Mouse (Mus musculus): ENCODE measurements around the gene Ndufb10. TPM values are rescaled to one million over a fixed set of nuclear protein-coding genes. Genes with fewer than 3 reads are reported as not detected.
A peak's percentile ranks its signal among the peaks of the same experiment; 100 is the strongest.
"Not testable (repeated sequence)": the region's sequence is repeated elsewhere in the genome, so short reads cannot be mapped to it uniquely, and the experiment has no call there.

The Ndufb10 gene
- total RNA-seq, 4 experiments from 2014 or later: 208 to 258 (median 238) TPM

DNA sequence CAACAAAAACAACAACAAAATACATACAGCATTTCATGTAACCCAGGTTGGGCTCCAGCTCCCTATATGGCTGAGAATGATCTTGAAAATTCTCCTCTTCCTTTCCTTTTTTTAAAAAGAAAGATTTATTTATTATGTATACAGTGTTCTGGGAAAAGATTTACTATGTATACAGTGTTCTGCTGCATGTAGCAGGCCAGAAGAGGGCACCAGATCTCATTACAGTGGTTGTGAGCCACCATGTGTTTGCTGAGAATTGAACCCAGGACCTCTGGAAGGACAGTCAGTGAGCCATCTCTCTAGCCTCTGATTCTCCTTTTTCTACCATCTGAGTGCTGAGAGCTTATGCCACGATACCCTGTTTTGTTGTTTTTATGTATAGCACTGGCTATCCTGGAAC, 10.2 kb upstream of the Ndufb10 start:
- DNase-seq (ENCODE audit: low spot score in 2 of 2): no peak

GRCm38 (mm10) chr17:24733434-24734050, 9.3 kb upstream of the Ndufb10 start:
- no peak for DNase-seq (ENCODE audit: low spot score in 2 of 2)

DNA sequence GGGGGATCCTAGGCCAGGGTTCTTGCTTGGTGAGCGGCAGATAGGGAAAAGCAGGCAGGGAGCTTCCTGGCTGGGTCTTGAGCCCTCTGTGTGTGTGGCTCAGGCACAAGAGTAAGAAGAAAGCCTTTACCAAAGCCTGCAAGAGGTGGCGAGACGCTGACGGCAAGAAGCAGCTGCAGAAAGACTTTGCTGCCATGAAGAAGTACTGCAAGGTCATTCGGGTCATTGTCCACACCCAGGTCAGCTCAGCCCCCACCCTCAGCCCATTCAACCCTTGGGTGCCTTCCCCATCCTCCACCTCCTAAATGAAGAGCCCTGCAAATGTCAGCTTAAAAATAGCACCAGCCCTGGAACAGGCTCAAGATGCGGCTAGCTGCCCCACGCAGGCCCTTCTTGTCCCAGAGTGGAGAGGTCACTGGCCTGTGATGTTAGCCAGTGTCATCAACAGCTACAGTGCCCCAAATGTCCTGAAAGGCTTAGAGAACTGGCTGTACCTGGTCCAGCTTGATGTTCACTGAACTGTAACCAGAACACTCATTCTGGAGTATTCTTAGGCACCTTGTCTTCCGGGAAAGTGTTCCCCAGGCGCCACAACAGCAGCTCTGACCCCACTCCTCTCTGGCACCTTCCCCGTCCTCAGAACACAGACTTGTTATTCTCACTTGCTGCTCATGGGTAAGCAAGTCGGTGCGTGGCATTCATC, 8.1 kb upstream of the Ndufb10 start:
- DNase-seq (ENCODE audit: low spot score in 2 of 2): no peak

- no peak for DNase-seq (ENCODE audit: low spot score in 2 of 2)
Observed at GRCm38 (mm10) chr17:24730787-24731186, 6.5 kb upstream of the Ndufb10 start.

DNA sequence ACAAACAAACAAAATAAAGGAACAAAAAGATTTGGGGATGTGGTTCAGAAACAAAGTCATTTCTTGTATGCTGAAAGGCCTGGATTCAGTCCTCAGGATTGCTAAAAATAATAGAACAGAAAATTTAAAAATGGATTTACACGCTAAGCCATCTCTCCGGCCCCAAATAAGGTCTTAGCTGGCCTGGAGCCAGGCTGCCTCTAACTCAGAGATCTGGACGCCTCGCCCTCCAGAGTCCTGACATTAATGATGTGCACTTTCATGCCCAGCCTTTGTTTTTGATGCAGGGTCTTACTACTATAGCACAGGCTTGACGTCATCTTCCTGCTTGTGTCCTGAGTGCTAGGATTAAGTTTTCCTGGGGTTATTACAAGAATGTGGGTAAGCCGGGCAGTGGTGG, 4.8 kb upstream of the Ndufb10 start:
- no peak for DNase-seq (ENCODE audit: low spot score in 2 of 2)

GRCm38 (mm10) chr17:24728184-24728583, 3.9 kb upstream of the Ndufb10 start:
- no peak for DNase-seq (ENCODE audit: low spot score in 2 of 2)

GRCm38 (mm10) chr17:24727618-24728017, 3.3 kb upstream of the Ndufb10 start, which contains the start of gene Rpl3l:
TSS of gene Rpl3l (plus strand) at chr17:24727820.
- no peak for DNase-seq (ENCODE audit: low spot score in 2 of 2)

DNA sequence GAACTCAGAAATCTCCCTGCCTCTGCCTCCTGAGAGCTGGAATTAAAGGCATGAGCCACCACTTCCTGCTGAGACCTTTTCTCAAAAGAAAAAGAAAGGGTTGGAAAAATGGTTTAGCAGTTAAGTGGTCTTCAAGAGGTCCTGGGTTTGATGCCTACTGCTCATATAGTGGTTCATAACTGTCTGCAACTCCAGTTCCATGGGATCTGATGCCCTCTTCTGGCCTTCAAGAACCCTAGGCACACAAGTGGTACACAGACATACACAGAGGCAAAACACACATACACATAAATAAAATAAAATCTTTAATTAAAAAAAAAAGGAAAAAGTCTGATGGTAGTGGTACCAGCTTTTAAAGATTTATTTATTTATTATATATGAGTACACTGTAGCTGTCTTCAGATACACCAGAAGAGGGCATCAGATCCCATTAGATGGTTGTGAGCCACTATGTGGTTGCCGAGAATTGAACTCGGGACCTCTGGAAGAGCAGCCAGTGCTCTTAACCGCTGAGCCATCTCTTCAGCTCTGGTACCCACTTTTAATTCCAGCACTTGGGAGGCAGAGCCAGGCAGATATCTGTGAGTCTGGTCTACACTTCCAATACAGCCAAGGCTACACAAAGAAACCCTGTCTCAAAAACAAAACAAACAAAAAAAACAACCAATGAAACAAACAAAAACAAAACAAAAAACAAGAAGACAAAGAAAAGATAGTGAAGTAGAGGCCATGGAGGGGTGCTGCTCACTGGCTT, 1.5 kb upstream of the Ndufb10 start:
- DNase-seq (ENCODE audit: low spot score in 2 of 2): no peak

DNA sequence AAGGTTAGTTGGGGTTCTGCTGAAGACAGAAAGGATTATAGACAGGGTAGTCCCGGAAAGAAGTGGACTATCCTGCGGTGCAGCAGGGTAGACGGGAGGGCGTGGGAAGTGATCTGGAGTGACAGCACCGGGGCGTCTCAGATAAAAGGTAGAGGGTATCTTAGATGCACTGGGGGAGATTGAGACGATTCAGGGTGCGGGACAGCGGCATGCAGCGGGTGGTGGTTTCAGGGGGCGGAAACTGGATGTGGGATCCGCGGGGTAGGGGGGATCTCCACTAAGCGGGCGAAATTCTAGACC, 447 bp downstream of the Ndufb10 start:
- no peak for DNase-seq (ENCODE audit: low spot score in 2 of 2)

GRCm38 (mm10) chr17:24723122-24723880, 977 bp downstream of the Ndufb10 start:
- no peak for DNase-seq (ENCODE audit: low spot score in 2 of 2)

DNA sequence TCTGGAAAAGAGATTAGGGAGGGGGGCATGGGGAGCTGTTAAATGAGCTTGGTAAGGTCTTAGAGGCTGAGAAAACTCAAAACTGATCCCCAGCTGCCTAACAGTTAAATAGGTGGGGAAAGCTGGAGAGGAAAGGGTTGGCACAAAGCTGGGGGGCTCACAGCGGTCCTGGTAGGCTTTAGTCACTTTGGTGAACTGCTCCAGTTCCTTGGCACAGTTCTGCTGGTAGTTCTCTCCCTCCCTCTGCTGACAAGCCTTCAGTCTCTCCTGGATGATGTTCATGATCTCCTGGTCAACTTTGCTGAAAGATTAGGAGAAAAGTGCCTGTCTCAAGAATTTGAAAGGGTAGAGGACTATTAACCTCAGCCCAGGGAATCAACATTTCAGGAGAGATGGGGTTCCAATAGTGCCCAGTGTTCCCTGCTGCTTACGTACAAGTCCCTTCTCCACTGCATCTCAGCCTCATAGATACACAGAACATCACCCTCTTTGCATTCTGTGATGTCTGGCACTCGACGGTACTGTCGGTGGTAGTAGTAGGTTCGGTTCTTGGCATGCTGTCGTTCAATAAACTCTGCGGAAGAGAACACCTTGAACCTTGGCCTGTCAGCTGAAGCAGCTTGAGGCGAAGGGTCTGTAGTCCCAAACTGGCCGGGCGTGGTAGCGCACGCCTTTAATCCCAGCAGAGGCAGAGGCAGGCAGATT, 1.9 kb downstream of the Ndufb10 start:
- no peak for DNase-seq (ENCODE audit: low spot score in 2 of 2)

DNA sequence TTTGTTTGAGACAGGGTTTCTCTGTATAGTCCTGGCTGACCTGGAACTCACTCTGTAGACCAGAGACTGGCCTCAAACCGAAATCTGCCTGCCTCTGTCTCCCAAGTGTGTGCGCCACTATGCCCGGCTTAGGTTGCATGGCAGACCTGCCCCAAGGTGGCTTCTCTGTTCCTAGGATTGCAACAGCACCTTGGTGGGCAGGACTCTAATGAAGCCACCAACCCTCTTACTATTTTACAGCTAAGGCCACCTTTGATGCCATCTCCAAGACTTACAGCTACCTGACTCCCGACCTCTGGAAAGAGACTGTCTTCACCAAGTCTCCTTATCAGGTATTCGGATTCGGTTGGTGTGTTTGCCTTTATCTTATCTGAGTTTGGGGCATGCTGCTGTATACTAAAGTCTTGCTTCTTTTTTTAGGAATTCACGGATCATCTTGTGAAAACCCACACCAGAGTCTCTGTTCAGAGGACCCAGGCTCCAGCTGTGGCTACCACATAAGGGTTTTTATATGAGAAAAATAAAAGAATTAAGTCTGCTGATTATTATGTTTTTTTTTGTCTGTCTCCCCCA, 2.8 kb downstream of the Ndufb10 start:
- DNase-seq (ENCODE audit: low spot score in 2 of 2): not testable (repeated sequence)

DNA sequence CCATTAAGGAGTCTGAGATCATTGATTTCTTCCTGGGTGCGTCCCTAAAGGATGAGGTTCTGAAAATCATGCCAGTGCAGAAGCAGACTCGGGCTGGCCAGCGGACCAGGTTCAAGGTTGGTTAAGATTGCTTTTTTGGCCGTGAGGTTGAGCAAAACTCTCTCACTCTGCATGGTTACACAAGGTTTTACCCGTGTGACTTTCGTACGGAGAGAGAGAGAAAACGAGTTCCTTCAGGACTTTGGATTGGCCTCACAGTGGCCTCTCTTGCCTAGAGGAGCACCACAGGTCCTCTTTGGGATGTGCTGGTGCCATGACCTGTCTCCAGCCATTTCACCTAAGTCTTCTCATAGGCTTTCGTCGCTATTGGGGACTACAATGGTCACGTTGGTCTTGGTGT, 3.7 kb downstream of the Ndufb10 start:
- not testable (repeated sequence) for DNase-seq (ENCODE audit: low spot score in 2 of 2)

- peak; percentile 96 to 99 for DNase-seq (ENCODE audit: low spot score in 2 of 2)
Observed at GRCm38 (mm10) chr17:24719494-24720222, 4.6 kb downstream of the Ndufb10 start.

GRCm38 (mm10) chr17:24718938-24719337, 5.3 kb downstream of the Ndufb10 start:
- DNase-seq (ENCODE audit: low spot score in 2 of 2): not testable (repeated sequence)

DNA sequence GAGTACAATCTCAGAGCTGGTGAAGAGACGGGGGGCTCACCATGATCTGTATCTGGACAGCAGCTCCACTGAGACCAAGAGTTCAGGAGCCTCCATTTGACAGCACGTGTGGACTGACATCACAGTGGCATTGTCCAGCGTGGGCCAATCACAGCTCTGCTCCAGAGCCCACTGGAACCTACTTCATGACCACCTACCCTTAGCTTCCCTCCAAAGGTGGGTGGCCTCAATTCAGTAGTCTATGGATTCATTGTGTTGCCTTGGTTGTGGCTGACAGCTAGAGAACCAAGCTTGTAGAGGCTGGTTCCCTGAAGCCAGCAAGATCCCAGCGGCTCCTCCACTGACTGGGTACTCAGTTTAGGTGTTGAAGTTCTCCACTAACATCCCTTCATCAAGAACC, 6.3 kb downstream of the Ndufb10 start, which contains the start of the genes Rnf151 and Rps2:
Gene Rnf151, minus strand, starts transcription at position 121 of the 400 bp plus-strand sequence.
Gene Rps2, plus strand, starts transcription at position 174 of the 400 bp plus-strand sequence.
- no peak for DNase-seq (ENCODE audit: low spot score in 2 of 2)

GRCm38 (mm10) chr17:24716166-24716682, 8.1 kb downstream of the Ndufb10 start:
- no peak for DNase-seq (ENCODE audit: low spot score in 2 of 2)

DNA sequence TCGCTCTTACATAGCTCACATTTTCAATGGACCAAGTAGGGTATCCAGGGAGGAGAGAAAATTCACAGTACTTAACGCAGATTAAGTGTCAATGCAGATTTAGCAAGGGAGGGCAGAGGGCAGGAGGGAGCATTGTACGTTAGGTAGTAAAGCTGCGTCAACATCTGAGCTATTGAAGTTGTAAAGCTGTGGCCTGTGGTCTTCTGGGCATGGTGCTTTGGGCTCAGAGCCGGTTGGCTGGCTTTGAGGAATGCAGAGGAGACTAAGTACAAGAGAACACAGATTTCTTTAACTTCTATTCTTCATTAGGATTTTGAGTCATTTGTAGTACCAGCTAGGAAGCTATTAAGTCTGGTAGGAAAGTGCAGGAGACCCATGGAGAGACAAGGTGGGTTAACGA, 8.7 kb downstream of the Ndufb10 start:
- no peak for DNase-seq (ENCODE audit: low spot score in 2 of 2)

- no peak for DNase-seq (ENCODE audit: low spot score in 2 of 2)
Observed at GRCm38 (mm10) chr17:24708646-24709045, 15.6 kb downstream of the Ndufb10 start.

Measured in left cerebral cortex, adult 8-10 months (tissue).